Mouse (Mus musculus): ENCODE measurements around the gene Mapk8ip3. TPM values are rescaled to one million over a fixed set of nuclear protein-coding genes. Genes with fewer than 3 reads are reported as not detected.
A peak's percentile ranks its signal among the peaks of the same experiment; 100 is the strongest.

Mapk8ip3 gene
- polyA plus RNA-seq, 1 experiment from 2014 or later: 21.8 TPM

GRCm38 (mm10) chr17:24888862-24889261 is 47.9 kb downstream of the Mapk8ip3 start:
- Histone ChIP-seq H3K9ac (ENCODE audit: low read depth, low read length) (no peak overlapping the region), H3K9me3 (ENCODE audit: control insufficient read depth, low read length) (no peaks in the 10 kb centered on the region), H3K4me2 (ENCODE audit: low read depth, low read length) (no peak overlapping the region), H3K27me3 (replicated peaks; ENCODE audit: control insufficient read depth, insufficient read depth, low read length) (no peaks in the 10 kb centered on the region), H3K36me3 (ENCODE audit: control insufficient read depth, insufficient read depth, low read length) (peaks cover 28% of the 10 kb centered on the region), H3K4me1 (ENCODE audit: control insufficient read depth, insufficient read depth, low read length) (peaks cover 24% of the 10 kb centered on the region), H3K4me3 (ENCODE audit: low read length) (no peak overlapping the region), H3K27ac (ENCODE audit: low read length) (no peak overlapping the region)
- WGBS: 79% methylated on average over 3 of the region's 3 CpGs
- no peak for ATAC-seq

- H3K27ac ChIP-seq (ENCODE audit: low read length): no peak overlapping the region
- no peaks in the 10 kb centered on the region for H3K9me3 ChIP-seq (ENCODE audit: control insufficient read depth, low read length)
- peak overlapping the region; percentile 90 for H3K4me3 ChIP-seq (ENCODE audit: low read length)
- H3K36me3 ChIP-seq (ENCODE audit: control insufficient read depth, insufficient read depth, low read length): peaks cover 21% of the 10 kb centered on the region; the same call in 1 of the 2 replicates
- WGBS: 60% methylated on average over 18 of the region's 18 CpGs
- ATAC-seq: no peak
- peak overlapping the region; percentile 88 for H3K9ac ChIP-seq (ENCODE audit: low read depth, low read length)
- H3K4me2 ChIP-seq (ENCODE audit: low read depth, low read length): peak overlapping the region; percentile 95
- H3K4me1 ChIP-seq (ENCODE audit: control insufficient read depth, insufficient read depth, low read length): peaks cover 20% of the 10 kb centered on the region
- H3K27me3 ChIP-seq (replicated peaks; ENCODE audit: control insufficient read depth, insufficient read depth, low read length): no peaks in the 10 kb centered on the region
These were observed 49.3 kb downstream of the Mapk8ip3 start for GRCm38 (mm10) chr17:24887291-24888080.

- H3K4me3 ChIP-seq (ENCODE audit: low read length): peak overlapping the region; percentile 90
- H3K9me3 ChIP-seq (ENCODE audit: control insufficient read depth, low read length): no peaks in the 10 kb centered on the region
- WGBS: under 1% methylated on average over 18 of the region's 18 CpGs
- H3K4me1 ChIP-seq (ENCODE audit: control insufficient read depth, insufficient read depth, low read length): peaks cover 20% of the 10 kb centered on the region
- peak overlapping the region; percentile 95 for H3K4me2 ChIP-seq (ENCODE audit: low read depth, low read length)
- H3K9ac ChIP-seq (ENCODE audit: low read depth, low read length): peak overlapping the region; percentile 88
- H3K27me3 ChIP-seq (replicated peaks; ENCODE audit: control insufficient read depth, insufficient read depth, low read length): no peaks in the 10 kb centered on the region
- peaks cover 16% of the 10 kb centered on the region; the same call in 1 of the 2 replicates for H3K36me3 ChIP-seq (ENCODE audit: control insufficient read depth, insufficient read depth, low read length)
- peak overlapping the region; percentile 20; the same call in 1 of the 2 replicates for H3K27ac ChIP-seq (ENCODE audit: low read length)
- ATAC-seq: peak; percentile 23
These were observed 49.9 kb downstream of the Mapk8ip3 start for GRCm38 (mm10) chr17:24886932-24887271.

- no peaks in the 10 kb centered on the region for H3K9me3 ChIP-seq (ENCODE audit: control insufficient read depth, low read length)
- H3K4me3 ChIP-seq (ENCODE audit: low read length): peak within 1 kb of the TSS; percentile 90
- H3K27me3 ChIP-seq (replicated peaks; ENCODE audit: control insufficient read depth, insufficient read depth, low read length): no peaks in the 10 kb centered on the region
- H3K9ac ChIP-seq (ENCODE audit: low read depth, low read length): peak within 1 kb of the TSS; percentile 88
- H3K4me1 ChIP-seq (ENCODE audit: control insufficient read depth, insufficient read depth, low read length): peaks cover 20% of the 10 kb centered on the region
- peak; percentile 97 for ATAC-seq
- under 1% methylated on average over 69 of the region's 69 CpGs for WGBS
- H3K36me3 ChIP-seq (ENCODE audit: control insufficient read depth, insufficient read depth, low read length): peaks cover 14% of the 10 kb centered on the region; the same call in 1 of the 2 replicates
- H3K27ac ChIP-seq (ENCODE audit: low read length): peak within 1 kb of the TSS; percentile 20; the same call in 1 of the 2 replicates
- peak within 1 kb of the TSS; percentile 95 for H3K4me2 ChIP-seq (ENCODE audit: low read depth, low read length)
These were observed 50.4 kb downstream of the Mapk8ip3 start, which contains the start of the genes Nubp2 and Spsb3 for GRCm38 (mm10) chr17:24886134-24886931. TSS of gene Nubp2 (minus strand) at chr17:24886349. TSS of gene Spsb3 (plus strand) at chr17:24886643.

GRCm38 (mm10) chr17:24885356-24886133 is 51.2 kb downstream of the Mapk8ip3 start:
- H3K27me3 ChIP-seq (replicated peaks; ENCODE audit: control insufficient read depth, insufficient read depth, low read length): no peaks in the 10 kb centered on the region
- WGBS: 24% methylated on average over 22 of the region's 22 CpGs
- H3K4me2 ChIP-seq (ENCODE audit: low read depth, low read length): peak overlapping the region; percentile 88
- H3K27ac ChIP-seq (ENCODE audit: low read length): no peak overlapping the region
- H3K36me3 ChIP-seq (ENCODE audit: control insufficient read depth, insufficient read depth, low read length): peaks cover 8% of the 10 kb centered on the region; the same call in 1 of the 2 replicates
- peaks cover 20% of the 10 kb centered on the region for H3K4me1 ChIP-seq (ENCODE audit: control insufficient read depth, insufficient read depth, low read length)
- no peak for ATAC-seq
- H3K9me3 ChIP-seq (ENCODE audit: control insufficient read depth, low read length): no peaks in the 10 kb centered on the region
- peak overlapping the region; percentile 79 for H3K9ac ChIP-seq (ENCODE audit: low read depth, low read length)
- H3K4me3 ChIP-seq (ENCODE audit: low read length): peak overlapping the region; percentile 85

GRCm38 (mm10) chr17:24884391-24884790 is 52.4 kb downstream of the Mapk8ip3 start:
- H3K4me2 ChIP-seq (ENCODE audit: low read depth, low read length): no peak overlapping the region
- H3K36me3 ChIP-seq (ENCODE audit: control insufficient read depth, insufficient read depth, low read length): 0 out of 2 replicates have a peak, but pooled peaks cover 4% of the 10 kb centered on the region
- H3K27me3 ChIP-seq (replicated peaks; ENCODE audit: control insufficient read depth, insufficient read depth, low read length): no peaks in the 10 kb centered on the region
- no peaks in the 10 kb centered on the region for H3K9me3 ChIP-seq (ENCODE audit: control insufficient read depth, low read length)
- peaks cover 20% of the 10 kb centered on the region for H3K4me1 ChIP-seq (ENCODE audit: control insufficient read depth, insufficient read depth, low read length)
- H3K4me3 ChIP-seq (ENCODE audit: low read length): no peak overlapping the region
- ATAC-seq: no peak
- no peak overlapping the region for H3K9ac ChIP-seq (ENCODE audit: low read depth, low read length)
- no peak overlapping the region for H3K27ac ChIP-seq (ENCODE audit: low read length)
- WGBS: 77% methylated on average over 6 of the region's 6 CpGs

- 0 out of 2 replicates have a peak, but pooled peaks cover 4% of the 10 kb centered on the region for H3K36me3 ChIP-seq (ENCODE audit: control insufficient read depth, insufficient read depth, low read length)
- no peak for ATAC-seq
- H3K4me3 ChIP-seq (ENCODE audit: low read length): no peak overlapping the region
- H3K27me3 ChIP-seq (replicated peaks; ENCODE audit: control insufficient read depth, insufficient read depth, low read length): no peaks in the 10 kb centered on the region
- no peaks in the 10 kb centered on the region for H3K9me3 ChIP-seq (ENCODE audit: control insufficient read depth, low read length)
- WGBS: 52% methylated on average over 7 of the region's 7 CpGs
- no peak overlapping the region for H3K4me2 ChIP-seq (ENCODE audit: low read depth, low read length)
- peaks cover 20% of the 10 kb centered on the region for H3K4me1 ChIP-seq (ENCODE audit: control insufficient read depth, insufficient read depth, low read length)
- no peak overlapping the region for H3K9ac ChIP-seq (ENCODE audit: low read depth, low read length)
- no peak overlapping the region for H3K27ac ChIP-seq (ENCODE audit: low read length)
These were observed 54.9 kb downstream of the Mapk8ip3 start for GRCm38 (mm10) chr17:24881738-24882440.

- no peaks in the 10 kb centered on the region for H3K9me3 ChIP-seq (ENCODE audit: control insufficient read depth, low read length)
- H3K4me3 ChIP-seq (ENCODE audit: low read length): peak overlapping the region; percentile 13; the same call in 1 of the 2 replicates
- 63% methylated on average over 8 of the region's 8 CpGs for WGBS
- ATAC-seq: 0 out of 2 replicates have a peak, but pooled peaks have one; percentile 15
- H3K9ac ChIP-seq (ENCODE audit: low read depth, low read length): peak overlapping the region; percentile 64
- H3K27me3 ChIP-seq (replicated peaks; ENCODE audit: control insufficient read depth, insufficient read depth, low read length): no peaks in the 10 kb centered on the region
- peak overlapping the region; percentile 74; the same call in 1 of the 2 replicates for H3K27ac ChIP-seq (ENCODE audit: low read length)
- H3K36me3 ChIP-seq (ENCODE audit: control insufficient read depth, insufficient read depth, low read length): 0 out of 2 replicates have a peak, but pooled peaks cover 4% of the 10 kb centered on the region
- no peak overlapping the region; the same call in 1 of the 2 replicates for H3K4me2 ChIP-seq (ENCODE audit: low read depth, low read length)
- H3K4me1 ChIP-seq (ENCODE audit: control insufficient read depth, insufficient read depth, low read length): peaks cover 10% of the 10 kb centered on the region
These were observed 58.2 kb downstream of the Mapk8ip3 start for GRCm38 (mm10) chr17:24878531-24878930.

Measured in intestine, embryonic 16.5 days (tissue).